Mouse (Mus musculus): ENCODE measurements around the gene Pou2f1. TPM values are rescaled to one million over a fixed set of nuclear protein-coding genes. Genes with fewer than 3 reads are reported as not detected.

Gene Pou2f1
- polyA plus RNA-seq, 1 experiment = 21.2 TPM

- no peak for DNase-seq (ENCODE audit: low read depth)
- no peak for TF ChIP-seq POLR2A (IDR thresholded peaks at IDR 0.05; ENCODE audit: borderline replicate concordance, extremely low read depth, insufficient read depth, insufficient read length, poor library complexity, severe bottlenecking)
- TF ChIP-seq CTCF (IDR thresholded peaks at IDR 0.05; ENCODE audit: borderline replicate concordance, extremely low read depth, insufficient read depth, insufficient read length) = no peak
Observed at GRCm38 (mm10) chr1:165866630-165867280, 135.7 kb downstream of the Pou2f1 start.

- no peak for DNase-seq (ENCODE audit: low read depth)
- TF ChIP-seq POLR2A (IDR thresholded peaks at IDR 0.05; ENCODE audit: borderline replicate concordance, extremely low read depth, insufficient read depth, insufficient read length, poor library complexity, severe bottlenecking) = no peak
- no peak for TF ChIP-seq CTCF (IDR thresholded peaks at IDR 0.05; ENCODE audit: borderline replicate concordance, extremely low read depth, insufficient read depth, insufficient read length)
Observed at GRCm38 (mm10) chr1:165864864-165865795, 137.3 kb downstream of the Pou2f1 start.

- TF ChIP-seq POLR2A (IDR thresholded peaks at IDR 0.05; ENCODE audit: borderline replicate concordance, extremely low read depth, insufficient read depth, insufficient read length, poor library complexity, severe bottlenecking) (no peak), CTCF (IDR thresholded peaks at IDR 0.05; ENCODE audit: borderline replicate concordance, extremely low read depth, insufficient read depth, insufficient read length) (no peak)
- peak; percentile 59 for DNase-seq (ENCODE audit: low read depth)
Observed at GRCm38 (mm10) chr1:165862059-165862458, 140.4 kb downstream of the Pou2f1 start.

- no peak for DNase-seq (ENCODE audit: low read depth)
- TF ChIP-seq CTCF (IDR thresholded peaks at IDR 0.05; ENCODE audit: borderline replicate concordance, extremely low read depth, insufficient read depth, insufficient read length) (no peak), POLR2A (IDR thresholded peaks at IDR 0.05; ENCODE audit: borderline replicate concordance, extremely low read depth, insufficient read depth, insufficient read length, poor library complexity, severe bottlenecking) (no peak)
Observed at GRCm38 (mm10) chr1:165861235-165861609, 141.3 kb downstream of the Pou2f1 start.

- TF ChIP-seq CTCF (IDR thresholded peaks at IDR 0.05; ENCODE audit: borderline replicate concordance, extremely low read depth, insufficient read depth, insufficient read length) (no peak), POLR2A (IDR thresholded peaks at IDR 0.05; ENCODE audit: borderline replicate concordance, extremely low read depth, insufficient read depth, insufficient read length, poor library complexity, severe bottlenecking) (no peak)
- no peak for DNase-seq (ENCODE audit: low read depth)
Observed at GRCm38 (mm10) chr1:165860373-165861234, 141.9 kb downstream of the Pou2f1 start.

- TF ChIP-seq POLR2A (IDR thresholded peaks at IDR 0.05; ENCODE audit: borderline replicate concordance, extremely low read depth, insufficient read depth, insufficient read length, poor library complexity, severe bottlenecking) (no peak), CTCF (IDR thresholded peaks at IDR 0.05; ENCODE audit: borderline replicate concordance, extremely low read depth, insufficient read depth, insufficient read length) (peak; percentile 29; the same call in 1 of the 2 replicates)
- no peak for DNase-seq (ENCODE audit: low read depth)
Observed at GRCm38 (mm10) chr1:165858356-165858755, 144.1 kb downstream of the Pou2f1 start.

- TF ChIP-seq POLR2A (IDR thresholded peaks at IDR 0.05; ENCODE audit: borderline replicate concordance, extremely low read depth, insufficient read depth, insufficient read length, poor library complexity, severe bottlenecking) (no peak), CTCF (IDR thresholded peaks at IDR 0.05; ENCODE audit: borderline replicate concordance, extremely low read depth, insufficient read depth, insufficient read length) (no peak)
- no peak for DNase-seq (ENCODE audit: low read depth)
Observed at GRCm38 (mm10) chr1:165857279-165857678, 145.2 kb downstream of the Pou2f1 start.

GRCm38 (mm10) chr1:165855759-165856545, 146.5 kb downstream of the Pou2f1 start:
- TF ChIP-seq CTCF (IDR thresholded peaks at IDR 0.05; ENCODE audit: borderline replicate concordance, extremely low read depth, insufficient read depth, insufficient read length) (no peak), POLR2A (IDR thresholded peaks at IDR 0.05; ENCODE audit: borderline replicate concordance, extremely low read depth, insufficient read depth, insufficient read length, poor library complexity, severe bottlenecking) (no peak)

GRCm38 (mm10) chr1:165853729-165854420, 148.6 kb downstream of the Pou2f1 start:
- TF ChIP-seq CTCF (IDR thresholded peaks at IDR 0.05; ENCODE audit: borderline replicate concordance, extremely low read depth, insufficient read depth, insufficient read length) (peak; percentile 88), POLR2A (IDR thresholded peaks at IDR 0.05; ENCODE audit: borderline replicate concordance, extremely low read depth, insufficient read depth, insufficient read length, poor library complexity, severe bottlenecking) (no peak)
- DNase-seq (ENCODE audit: low read depth) = peak; percentile 78

More at GRCm38 (mm10) chr1:165855759-165856545, 146.5 kb downstream of the Pou2f1 start:
- no peak for DNase-seq (ENCODE audit: low read depth)
